Mouse (Mus musculus) midbrain, embryonic 12.5 days (tissue): ENCODE measurements around the gene Kcnab2. TPM values are rescaled to one million over a fixed set of nuclear protein-coding genes. Genes with fewer than 3 reads are reported as not detected.

Experiments used
- ATAC-seq: fragments of 200-750 bp; cut with Nextera tagmentation; 2 replicates; pipeline ENCODE4 v1.8.0; 2017; ENCODE audit warnings: low read depth, moderate TSS enrichment, moderate library complexity; ENCODE audit not compliant: low FRiP score
- H3K27ac ChIP-seq: fragments of 300-500 bp; sonication (generic); replicated peaks from 2 replicates; pipeline ENCODE4 v1.5.1; 2016; ENCODE audit warnings: mild to moderate bottlenecking
- H3K27me3 ChIP-seq: fragments of 300-500 bp; sonication (generic); 2 replicates; pipeline ENCODE4 v1.6.1; 2016; ENCODE audit warnings: mild to moderate bottlenecking
- H3K36me3 ChIP-seq: fragments of 300-500 bp; sonication (generic); 2 replicates; pipeline ENCODE4 v1.6.1; 2016
- H3K4me1 ChIP-seq: fragments of 300-500 bp; sonication (generic); 2 replicates; pipeline ENCODE4 v1.6.1; 2016
- H3K4me2 ChIP-seq: fragments of 300-500 bp; sonication (generic); replicated peaks from 2 replicates; pipeline ENCODE4 v1.6.1; 2016; ENCODE audit warnings: mild to moderate bottlenecking, moderate library complexity
- H3K4me3 ChIP-seq: fragments of 300-500 bp; sonication (generic); 2 replicates; pipeline ENCODE4 v1.5.1; 2016; ENCODE audit warnings: mild to moderate bottlenecking
- H3K9ac ChIP-seq: fragments of 300-500 bp; sonication (generic); replicated peaks from 2 replicates; pipeline ENCODE4 v1.6.1; 2016; ENCODE audit warnings: mild to moderate bottlenecking, moderate library complexity
- H3K9me3 ChIP-seq: fragments of 300-500 bp; sonication (generic); 2 replicates; pipeline ENCODE4 v1.6.1; 2016; ENCODE audit warnings: mild to moderate bottlenecking
- WGBS: fragments of 180-500 bp; shearing (Covaris S2); methylation state at CpG from one replicate; pipeline ENCODE4 v1.1.7; 2016; 5-methylcytosine and 5-hydroxymethylcytosine counted together
- polyA plus RNA-seq: library from polyadenylated mRNA; unstranded; fragments of >200 nt; fragmentation: Nextera tagmentation; extraction: Ambion mirVana; gene quantifications from 2 replicates; pipeline ENCODE4 v1.2.1, GENCODE M21; 2016

Kcnab2 gene
- 19.7 and 24.5 TPM in 2 replicates for polyA plus RNA-seq

DNA sequence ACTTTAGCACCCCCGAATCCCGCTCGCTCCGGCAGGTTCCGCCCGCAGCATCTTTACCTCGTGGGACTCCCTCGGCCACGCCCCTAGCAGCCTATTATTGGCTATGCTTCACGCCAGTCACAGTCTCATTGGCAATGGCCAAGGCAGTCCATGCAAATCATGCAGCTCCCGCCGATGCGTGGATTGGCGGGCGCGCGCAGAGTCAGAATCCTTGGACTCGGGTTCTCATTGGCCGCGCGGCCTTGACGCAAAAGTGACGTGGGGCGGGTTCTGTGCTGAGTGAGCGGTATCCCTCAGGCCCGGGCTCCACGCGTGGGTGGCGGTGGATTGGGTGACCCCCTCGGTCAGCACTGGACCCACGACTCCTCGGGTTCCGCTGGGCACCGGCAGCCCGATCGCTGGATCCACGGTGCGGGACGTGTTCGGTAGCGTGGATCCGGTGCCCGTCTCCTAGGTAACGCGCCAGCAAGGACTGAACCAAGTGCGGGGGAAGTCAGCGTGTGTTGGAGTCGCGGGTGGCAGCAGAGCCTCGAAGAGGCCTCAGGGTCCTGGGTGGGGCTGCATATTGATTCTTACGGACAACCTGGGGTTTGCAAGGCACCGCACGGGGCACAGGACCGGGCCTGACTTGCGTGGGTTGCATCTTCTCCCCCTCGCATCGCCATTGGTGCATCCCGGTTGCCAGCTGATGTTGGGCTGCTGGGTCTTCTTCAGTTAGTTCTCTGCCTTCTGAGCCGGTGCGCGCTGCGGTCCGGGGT is at the start of gene Kcnab2:
TSS of gene Kcnab2 (minus strand) at position 406 of the 758 bp plus-strand sequence.
- H3K9me3 ChIP-seq = peaks cover 3% of the 10 kb centered on the region; the same call in 1 of the 2 replicates
- WGBS = under 1% methylated on average over 63 of the region's 63 CpGs
- peak within 1 kb of the TSS; percentile 71 for H3K4me2 ChIP-seq
- H3K27ac ChIP-seq = peak within 1 kb of the TSS; percentile 69
- peak; percentile 95 for ATAC-seq
- H3K9ac ChIP-seq = peak within 1 kb of the TSS; percentile 71
- peaks cover 19% of the 10 kb centered on the region for H3K4me1 ChIP-seq
- peak within 1 kb of the TSS; percentile 70 for H3K4me3 ChIP-seq
- H3K36me3 ChIP-seq = peaks cover under 1% of the 10 kb centered on the region; the same call in 1 of the 2 replicates
- H3K27me3 ChIP-seq = peaks cover 24% of the 10 kb centered on the region

DNA sequence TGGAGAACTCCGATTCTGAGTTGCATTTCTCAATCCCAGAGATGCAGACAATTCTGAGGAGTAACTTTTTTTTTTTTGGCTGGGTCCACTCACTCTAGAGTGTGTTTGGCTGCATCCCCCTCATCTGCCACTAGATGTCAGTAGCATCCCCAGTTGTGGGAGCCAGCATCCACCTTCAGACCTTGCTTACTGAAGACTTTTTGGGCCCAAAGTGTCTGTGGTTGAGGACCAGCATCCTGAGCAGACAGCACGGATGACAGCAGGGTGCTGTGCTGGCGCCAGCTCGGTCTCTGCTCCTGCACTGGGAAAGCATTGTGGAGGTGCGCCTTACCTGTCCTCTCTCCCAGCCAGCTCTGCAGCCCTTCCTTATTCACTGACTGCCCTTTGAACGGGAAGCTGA is 42.4 kb upstream of the Kcnab2 start:
- 39% methylated on average over 6 of the region's 6 CpGs for WGBS

DNA sequence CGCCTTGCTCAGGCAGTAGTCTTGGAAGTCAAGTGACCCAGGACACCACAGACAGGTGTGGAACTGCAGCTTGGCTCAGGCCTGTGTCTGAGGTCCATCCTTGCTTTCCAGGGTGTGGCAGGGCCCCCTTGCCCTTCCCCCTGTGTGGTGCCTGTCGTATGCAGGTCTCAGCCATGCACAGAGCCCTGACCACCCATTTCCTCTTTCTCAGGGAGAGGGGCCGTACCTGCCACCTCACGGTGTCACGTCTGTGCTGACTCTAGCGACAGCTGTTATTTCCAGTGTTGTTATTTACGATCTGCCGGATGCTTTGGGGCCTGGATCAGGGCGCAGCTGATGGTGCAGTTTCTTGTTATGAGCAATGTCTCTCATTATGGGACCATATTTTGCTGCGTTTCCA is 41.4 kb upstream of the Kcnab2 start:
- Histone ChIP-seq H3K9ac (no peak overlapping the region), H3K9me3 (no peaks in the 10 kb centered on the region), H3K4me2 (no peak overlapping the region), H3K4me1 (no peaks in the 10 kb centered on the region), H3K36me3 (peaks cover 2% of the 10 kb centered on the region; the same call in 1 of the 2 replicates), H3K27ac (no peak overlapping the region), H3K4me3 (no peak overlapping the region), H3K27me3 (no peaks in the 10 kb centered on the region)
- 91% methylated on average over 10 of the region's 10 CpGs for WGBS
- ATAC-seq = no peak

More for the DNA sequence above, 42.4 kb upstream of the Kcnab2 start:
- Histone ChIP-seq H3K9ac (no peak overlapping the region), H3K4me1 (no peaks in the 10 kb centered on the region), H3K4me3 (no peak overlapping the region), H3K36me3 (peaks cover 7% of the 10 kb centered on the region), H3K27me3 (no peaks in the 10 kb centered on the region), H3K4me2 (no peak overlapping the region), H3K27ac (no peak overlapping the region), H3K9me3 (no peaks in the 10 kb centered on the region)
- no peak for ATAC-seq

DNA sequence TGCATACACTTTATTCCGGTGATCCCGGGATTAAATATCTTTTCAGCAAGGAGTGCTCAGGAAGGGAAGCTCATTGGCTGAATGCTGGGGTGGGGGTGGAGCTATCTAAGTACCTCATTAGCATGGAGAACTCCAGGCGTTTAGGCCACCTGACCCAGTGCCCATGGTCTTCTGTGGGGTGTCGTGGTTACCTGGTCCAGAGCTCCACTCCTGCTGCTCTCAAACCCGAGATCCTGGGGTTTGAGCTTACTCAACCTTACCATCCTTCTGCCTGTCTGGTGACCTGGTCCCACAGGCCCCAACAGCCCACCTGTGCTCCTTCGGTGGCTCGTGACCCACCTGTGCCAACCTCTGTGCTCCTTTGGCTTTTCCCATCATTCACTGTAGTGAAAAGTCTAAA is 37.2 kb upstream of the Kcnab2 start:
- H3K4me3 ChIP-seq = no peak overlapping the region
- no peaks in the 10 kb centered on the region for H3K27me3 ChIP-seq
- 71% methylated on average over 7 of the region's 7 CpGs for WGBS
- no peak for ATAC-seq
- H3K9ac ChIP-seq = no peak overlapping the region
- H3K36me3 ChIP-seq = 0 out of 2 replicates have a peak, but pooled peaks cover 6% of the 10 kb centered on the region
- H3K9me3 ChIP-seq = no peaks in the 10 kb centered on the region
- H3K4me1 ChIP-seq = peaks cover 11% of the 10 kb centered on the region; the same call in 1 of the 2 replicates
- no peak overlapping the region for H3K4me2 ChIP-seq
- H3K27ac ChIP-seq = no peak overlapping the region

DNA sequence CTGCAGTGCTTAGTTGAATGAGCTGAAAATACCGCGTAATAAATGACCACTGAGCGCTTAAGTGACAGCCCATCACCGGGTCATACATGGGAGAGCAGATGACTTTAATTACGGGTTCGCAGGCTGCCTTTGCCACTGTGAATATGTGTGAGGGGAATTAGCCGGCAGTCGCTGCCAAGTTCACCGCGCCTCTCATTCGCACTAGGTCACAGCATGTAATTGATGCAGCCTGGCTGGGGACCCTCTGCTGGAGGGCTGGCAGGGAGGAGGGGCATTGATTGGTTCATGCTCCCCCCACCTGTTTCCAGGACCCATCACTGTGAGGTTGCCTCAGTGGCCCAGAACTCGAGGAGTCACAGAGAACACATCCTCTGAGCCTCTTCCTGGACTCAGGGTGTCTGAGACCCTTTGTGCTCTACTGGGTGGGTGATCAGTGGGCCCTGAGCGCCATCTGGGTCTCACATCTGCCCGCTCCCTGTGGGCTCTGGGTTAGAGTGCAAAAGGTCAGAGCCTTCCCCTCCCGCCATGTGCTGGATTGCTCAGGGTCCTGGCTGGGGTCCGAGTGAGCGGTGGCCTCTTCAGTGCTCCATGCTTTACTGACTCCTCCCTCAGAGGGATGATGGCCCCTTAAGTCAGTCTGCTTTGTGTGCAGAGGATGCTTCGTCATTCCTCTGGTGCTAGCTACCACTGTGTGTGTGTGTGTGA is 34.7 kb upstream of the Kcnab2 start:
- Histone ChIP-seq H3K4me1 (peaks cover 11% of the 10 kb centered on the region; the same call in 1 of the 2 replicates), H3K36me3 (peaks cover 19% of the 10 kb centered on the region), H3K9me3 (no peaks in the 10 kb centered on the region), H3K4me3 (no peak overlapping the region), H3K9ac (no peak overlapping the region), H3K27ac (no peak overlapping the region), H3K4me2 (no peak overlapping the region), H3K27me3 (no peaks in the 10 kb centered on the region)
- WGBS = 60% methylated on average over 18 of the region's 18 CpGs
- ATAC-seq = 0 out of 2 replicates have a peak, but pooled peaks have one; percentile 49

DNA sequence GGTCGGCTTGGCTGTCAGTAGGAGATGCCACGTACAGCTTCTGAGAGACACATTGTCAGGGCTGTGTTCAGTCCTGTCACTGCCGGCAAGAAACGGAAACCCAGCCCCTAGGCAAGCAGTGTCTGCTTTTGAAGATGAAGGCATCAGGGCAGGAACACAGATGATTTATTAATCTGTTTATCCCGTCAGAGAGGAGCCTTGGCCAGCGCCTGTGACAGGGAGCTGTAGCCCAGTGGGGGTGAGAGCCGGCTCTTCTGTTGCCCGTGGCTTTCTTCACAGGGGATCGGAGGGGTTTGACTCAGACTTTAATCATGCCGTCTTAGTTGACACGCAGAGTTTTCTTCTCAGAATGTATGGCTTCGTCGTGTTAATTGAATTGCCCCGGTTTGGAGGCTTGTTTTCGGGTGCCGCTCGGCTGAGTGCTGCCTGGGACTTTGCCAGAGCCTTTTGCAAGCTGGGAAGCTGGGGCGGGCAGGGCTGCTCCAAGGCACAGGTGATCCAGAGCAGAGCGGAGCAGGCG is 16.7 kb upstream of the Kcnab2 start:
- 51% methylated on average over 20 of the region's 20 CpGs for whole genome bisulfite sequencing
- peak overlapping the region; percentile 35; the same call in 1 of the 2 replicates for H3K27ac ChIP-seq
- H3K36me3 ChIP-seq = peaks cover 22% of the 10 kb centered on the region
- no peaks in the 10 kb centered on the region for H3K27me3 ChIP-seq
- no peaks in the 10 kb centered on the region for H3K9me3 ChIP-seq
- H3K9ac ChIP-seq = no peak overlapping the region
- no peak overlapping the region for H3K4me3 ChIP-seq
- H3K4me1 ChIP-seq = peaks cover 8% of the 10 kb centered on the region; the same call in 1 of the 2 replicates
- no peak overlapping the region for H3K4me2 ChIP-seq
- ATAC-seq = no peak

DNA sequence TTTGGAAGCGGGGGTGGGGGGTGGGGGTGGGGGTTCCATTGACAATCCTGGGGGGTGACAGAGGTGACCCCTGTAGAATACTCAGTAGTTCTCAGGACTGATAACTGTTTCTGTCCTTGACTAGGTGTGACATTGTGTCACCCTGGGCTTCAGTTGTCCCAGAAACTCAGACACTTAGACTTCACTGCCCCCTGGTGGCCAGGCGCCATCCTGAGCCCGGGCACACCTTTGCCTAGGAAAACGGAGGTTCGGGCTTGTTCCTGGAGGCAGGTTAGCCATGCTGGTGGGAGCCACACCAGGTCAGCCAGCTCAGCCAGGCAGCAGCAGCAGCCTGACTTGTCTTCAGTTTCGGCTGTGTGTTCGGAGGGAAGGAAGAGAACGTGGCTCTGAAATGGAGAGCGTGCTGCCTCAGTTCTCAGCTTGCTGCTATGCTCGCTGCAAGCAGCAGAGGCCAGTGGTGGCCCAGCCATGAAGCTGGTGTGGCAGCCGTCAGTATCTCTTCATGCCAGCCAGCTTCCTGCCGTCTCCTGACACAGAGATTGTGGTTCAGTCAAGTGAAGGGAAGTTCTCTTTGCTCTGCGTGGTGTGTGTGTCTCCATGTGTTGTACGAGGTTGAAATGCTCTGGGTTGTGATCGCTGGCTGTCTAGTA is 13.7 kb upstream of the Kcnab2 start:
- H3K9me3 ChIP-seq = no peaks in the 10 kb centered on the region
- H3K27ac ChIP-seq = no peak overlapping the region
- 0 out of 2 replicates have a peak, but pooled peaks have one; percentile 34 for ATAC-seq
- H3K9ac ChIP-seq = no peak overlapping the region
- no peak overlapping the region for H3K4me2 ChIP-seq
- H3K4me3 ChIP-seq = no peak overlapping the region
- no peaks in the 10 kb centered on the region for H3K27me3 ChIP-seq
- peaks cover 8% of the 10 kb centered on the region; the same call in 1 of the 2 replicates for H3K4me1 ChIP-seq
- 56% methylated on average over 15 of the region's 15 CpGs for WGBS
- H3K36me3 ChIP-seq = peaks cover 15% of the 10 kb centered on the region; the same call in 1 of the 2 replicates

DNA sequence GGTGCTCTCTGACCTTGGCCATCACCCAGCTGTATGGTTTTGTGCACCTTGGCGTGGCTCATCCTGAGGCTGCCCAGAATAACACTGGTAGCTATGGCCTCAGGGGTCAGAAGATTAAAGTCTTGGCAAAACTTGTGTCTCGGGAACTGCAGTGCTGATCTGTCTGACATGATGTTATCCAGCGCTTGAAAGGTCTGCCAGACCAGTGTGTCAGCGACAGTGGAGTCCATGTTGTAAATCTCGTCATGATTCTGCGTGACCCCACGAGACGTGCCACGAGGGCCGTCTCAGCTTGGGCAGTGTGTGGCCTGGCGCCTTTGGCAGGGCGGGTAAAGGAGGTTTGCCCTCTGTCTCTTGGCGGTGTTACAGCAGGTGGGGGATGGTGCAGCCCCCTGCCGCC is 12.6 kb upstream of the Kcnab2 start:
- no peak overlapping the region for H3K9ac ChIP-seq

DNA sequence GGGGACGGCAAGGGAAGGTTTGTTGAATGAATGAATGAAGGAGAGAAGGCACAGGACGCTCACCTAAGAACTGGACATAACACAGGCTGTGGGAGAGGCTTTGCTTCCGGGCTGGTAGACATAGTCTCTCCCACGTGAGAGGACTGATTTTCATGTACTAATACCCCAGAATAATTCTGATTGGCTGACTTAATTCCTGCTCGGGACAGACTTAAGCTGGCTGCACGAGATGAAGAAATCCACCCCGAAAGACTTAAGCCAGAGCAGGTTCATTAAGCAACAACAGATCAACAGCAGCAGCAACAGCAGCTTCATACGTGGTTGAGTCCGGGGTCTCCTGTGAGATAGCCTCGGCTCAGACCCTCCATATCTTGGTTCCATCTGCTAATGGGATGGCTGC is 10.4 kb upstream of the Kcnab2 start:
- Histone ChIP-seq H3K27ac (no peak overlapping the region), H3K36me3 (peaks cover 17% of the 10 kb centered on the region; the same call in 1 of the 2 replicates), H3K4me2 (no peak overlapping the region), H3K4me3 (no peak overlapping the region), H3K9ac (no peak overlapping the region), H3K27me3 (no peaks in the 10 kb centered on the region), H3K4me1 (no peaks in the 10 kb centered on the region), H3K9me3 (no peaks in the 10 kb centered on the region)
- WGBS = 86% methylated on average over 10 of the region's 10 CpGs
- no peak for ATAC-seq

More for the DNA sequence above, 12.6 kb upstream of the Kcnab2 start:
- no peak for ATAC-seq
- no peaks in the 10 kb centered on the region for H3K27me3 ChIP-seq
- no peaks in the 10 kb centered on the region for H3K9me3 ChIP-seq
- H3K27ac ChIP-seq = no peak overlapping the region
- H3K36me3 ChIP-seq = peaks cover 15% of the 10 kb centered on the region; the same call in 1 of the 2 replicates
- H3K4me1 ChIP-seq = peaks cover 8% of the 10 kb centered on the region; the same call in 1 of the 2 replicates
- H3K4me2 ChIP-seq = no peak overlapping the region
- WGBS = 89% methylated on average over 14 of the region's 14 CpGs
- no peak overlapping the region for H3K4me3 ChIP-seq

DNA sequence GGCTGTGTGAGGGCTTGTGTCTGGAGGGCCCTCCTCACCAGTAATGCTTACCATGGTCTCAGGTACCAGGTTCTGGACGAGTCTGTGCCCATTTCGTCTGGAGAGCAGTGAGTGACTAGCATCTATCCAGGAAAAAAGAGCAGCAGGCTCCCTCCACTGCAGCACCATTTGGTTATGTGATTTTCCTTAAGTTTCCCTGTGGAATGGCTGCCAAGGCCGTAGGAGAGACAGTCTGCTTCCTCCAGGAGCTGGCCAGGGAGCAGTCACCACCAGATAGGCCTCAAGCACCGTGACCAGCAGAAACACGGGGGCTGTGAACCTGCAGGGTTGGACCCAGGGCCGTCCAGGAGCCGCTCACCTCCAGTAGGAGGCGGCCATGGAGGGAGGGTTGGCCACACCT is 2.8 kb upstream of the Kcnab2 start:
- 62% methylated on average over 8 of the region's 8 CpGs for WGBS

DNA sequence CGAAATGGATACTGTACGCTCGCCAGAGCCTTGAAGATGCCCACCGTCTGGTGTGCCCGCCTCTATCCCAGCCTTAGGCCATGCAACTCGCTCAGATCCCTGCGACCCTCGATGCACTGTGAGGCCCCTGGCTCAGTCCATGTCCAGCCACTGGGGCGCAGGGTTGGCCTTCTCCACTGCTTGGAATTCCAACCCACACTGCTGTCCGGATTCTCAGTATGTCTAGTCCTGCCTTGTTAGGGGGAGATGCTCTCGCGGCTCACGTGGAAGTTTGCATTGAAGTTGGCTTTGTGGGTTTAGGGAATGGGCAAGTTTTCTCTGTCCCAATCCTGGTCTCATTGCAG is 525 bp upstream of the Kcnab2 start:
- H3K4me2 ChIP-seq = peak overlapping the region; percentile 71
- peak overlapping the region; percentile 70 for H3K4me3 ChIP-seq
- peaks cover 24% of the 10 kb centered on the region for H3K27me3 ChIP-seq
- H3K9ac ChIP-seq = peak overlapping the region; percentile 71
- H3K4me1 ChIP-seq = peaks cover 19% of the 10 kb centered on the region
- H3K36me3 ChIP-seq = no peaks in the 10 kb centered on the region; the same call in 1 of the 2 replicates
- peak overlapping the region; percentile 69 for H3K27ac ChIP-seq
- no peak; the same call in 1 of the 2 replicates for ATAC-seq
- WGBS = under 1% methylated on average over 13 of the region's 13 CpGs
- H3K9me3 ChIP-seq = no peaks in the 10 kb centered on the region

More for the DNA sequence above, 2.8 kb upstream of the Kcnab2 start:
- ATAC-seq = no peak
- Histone ChIP-seq H3K4me3 (no peak overlapping the region), H3K4me1 (peaks cover 19% of the 10 kb centered on the region), H3K9me3 (no peaks in the 10 kb centered on the region), H3K9ac (no peak overlapping the region), H3K36me3 (0 out of 2 replicates have a peak, but pooled peaks cover 3% of the 10 kb centered on the region), H3K27me3 (peaks cover 14% of the 10 kb centered on the region), H3K4me2 (no peak overlapping the region), H3K27ac (no peak overlapping the region)
